Mouse (Mus musculus): ENCODE results near the gene Tubd1.

DNA sequence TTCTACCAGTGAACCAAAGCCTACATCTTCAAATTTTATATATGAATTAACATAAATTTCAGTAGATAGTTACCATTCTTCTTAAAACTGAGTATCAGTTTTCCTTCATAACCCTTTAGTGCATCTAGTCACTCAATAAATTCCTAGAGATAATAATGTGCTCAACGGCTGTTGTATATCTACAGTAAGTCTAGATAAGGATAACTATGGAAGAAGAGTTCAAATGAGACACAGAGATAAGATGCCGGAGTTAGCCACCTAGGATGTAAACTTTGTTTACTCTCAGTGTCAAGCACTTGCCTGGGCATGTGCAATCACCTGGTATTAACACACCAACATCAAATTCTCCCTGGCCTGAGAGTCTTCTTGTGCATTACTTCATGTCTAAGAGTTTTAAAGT is 37.5 kb upstream of the Tubd1 start:
- TF ChIP-seq CTCF (IDR thresholded peaks at IDR 0.05; ENCODE audit: low read depth) (no peak), EP300 (IDR thresholded peaks at IDR 0.05; ENCODE audit: low read depth) (no peak)
